ENCODE assay signal across 16 mouse cellular contexts in the genomic region with DNA sequence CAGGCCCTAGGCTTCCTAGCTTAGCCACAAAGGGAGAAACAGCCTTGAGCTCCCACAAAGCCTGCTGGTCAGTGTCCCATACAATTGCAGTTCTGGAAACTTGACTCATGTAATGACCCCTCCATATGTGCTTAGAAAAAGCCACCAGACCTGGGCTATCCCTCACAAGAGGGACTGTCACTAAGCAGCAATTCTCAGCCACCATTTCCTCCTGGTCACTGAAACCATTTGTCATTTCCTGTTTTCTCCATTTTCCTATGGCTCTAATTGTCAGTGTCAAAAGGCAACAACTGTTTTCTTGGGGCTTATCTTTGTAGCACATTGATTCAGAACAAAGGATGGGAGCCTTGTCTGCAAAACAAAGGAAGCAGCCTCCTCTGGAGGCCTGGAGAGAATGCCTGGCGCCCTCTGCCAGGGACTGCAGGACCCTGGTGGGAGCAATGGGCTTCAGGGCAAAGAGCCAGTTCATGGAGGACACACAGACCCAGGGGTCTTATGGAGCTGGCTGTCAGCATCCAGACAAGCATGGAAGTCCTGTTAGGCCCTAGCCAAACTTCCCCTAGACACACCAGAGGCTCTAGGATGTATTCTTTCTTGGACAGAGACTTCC.
A peak's percentile ranks its signal among the peaks of the same experiment; 100 is the strongest.
DNase-seq lines count a peak whose midpoint lies in the region; ATAC-seq and TF ChIP-seq lines count a peak whose summit lies in the region.
"Had no signal": no experiment of that assay in that cellular context is flagged by ENCODE, and none has a peak within 500 bp of the region (broad histone marks: within the 10 kb centered on the region; RNA-seq: fewer than 3 reads in every experiment).

No protein-coding gene starts in this region.

- H3K36me3 ChIP-seq in liver, postnatal 0 days (replicated peaks; ENCODE audit: insufficient read depth, low read length) = no peaks in the 10 kb centered on the region
- no peaks in the 10 kb centered on the region for H3K36me3 ChIP-seq in liver, embryonic 11.5 days (ENCODE audit: control insufficient read depth, insufficient read depth, low read length)
- H3K36me3 ChIP-seq in heart, postnatal 0 days (replicated peaks; ENCODE audit: control insufficient read depth, insufficient read depth, low read length) = no peaks in the 10 kb centered on the region
- no peaks in the 10 kb centered on the region for H3K36me3 ChIP-seq in macrophage (ENCODE audit: inconsistent target)
- H3K36me3 ChIP-seq: G1E; limb, embryonic 15.5 days had no signal

- no peaks in the 10 kb centered on the region for H3K79me2 ChIP-seq in macrophage (ENCODE audit: inconsistent target)

- no peak for TF ChIP-seq EP300 in liver, postnatal 0 days (IDR thresholded peaks at IDR 0.05; ENCODE audit: low read depth)
- TF ChIP-seq EP300 in heart, postnatal 0 days (IDR thresholded peaks at IDR 0.05; ENCODE audit: low read depth) = peak; percentile 64; the same call in 1 of the 2 replicates

- TF ChIP-seq CTCF in liver, postnatal 0 days (IDR thresholded peaks at IDR 0.05; ENCODE audit: low read depth) = 0 out of 2 replicates have a peak, but pooled peaks have one; percentile 16
- no peak for TF ChIP-seq CTCF in heart, postnatal 0 days (IDR thresholded peaks at IDR 0.05; ENCODE audit: low read depth)

- peak; percentile 16 for DNase-seq in gastrocnemius, postnatal 14 days
- DNase-seq in gastrocnemius, postnatal 36 days = no peak
- no peak for DNase-seq in liver, postnatal 0 days
- no peak for DNase-seq in liver, embryonic 11.5 days (ENCODE audit: low spot score)
- DNase-seq in heart, postnatal 0 days (ENCODE audit: low spot score) = peak; percentile 16
- no peak for DNase-seq in embryo, embryonic 11 days
- DNase-seq in thymus, postnatal 4 days = no peak
- DNase-seq: adrenal gland, postnatal 14 days; forebrain, postnatal 0 days; kidney, adult 18-20 months; right cerebral cortex, postnatal 25 days had no signal

- no peak overlapping the region for H3K27ac ChIP-seq in liver, postnatal 0 days (ENCODE audit: low read depth)
- H3K27ac ChIP-seq in liver, embryonic 11.5 days (ENCODE audit: low read depth, low read length) = no peak overlapping the region
- H3K27ac ChIP-seq in heart, postnatal 0 days (ENCODE audit: low read depth) = peak overlapping the region; percentile 65
- peak overlapping the region; percentile 87 for H3K27ac ChIP-seq in macrophage
- H3K27ac ChIP-seq: hindbrain, embryonic 14.5 days; left cerebral cortex, adult 2 months; limb, embryonic 15.5 days had no signal

- no peaks in the 10 kb centered on the region for H3K9me3 ChIP-seq in liver, postnatal 0 days (ENCODE audit: low read length)
- no peaks in the 10 kb centered on the region for H3K9me3 ChIP-seq in liver, embryonic 11.5 days (ENCODE audit: control insufficient read depth, low read length)
- H3K9me3 ChIP-seq in heart, postnatal 0 days (replicated peaks; ENCODE audit: control insufficient read depth, low read length) = no peaks in the 10 kb centered on the region
- H3K9me3 ChIP-seq: G1E; limb, embryonic 15.5 days had no signal

- 44% methylated on average over 1 of the region's 1 CpGs for WGBS in liver, postnatal 0 days (ENCODE audit: insufficient replicate concordance)
- WGBS in liver, embryonic 11.5 days = 29% methylated on average over 1 of the region's 1 CpGs
- WGBS in heart, postnatal 0 days = 54% methylated on average over 1 of the region's 1 CpGs
- WGBS in macrophage (ENCODE audit: missing documents) = 71% methylated on average over 1 of the region's 1 CpGs

- peaks cover 3% of the 10 kb centered on the region; the same call in 1 of the 2 replicates for H3K27me3 ChIP-seq in liver, postnatal 0 days (ENCODE audit: insufficient read depth, low read length)
- H3K27me3 ChIP-seq in liver, embryonic 11.5 days (replicated peaks; ENCODE audit: control insufficient read depth, insufficient read depth, low read length) = peaks cover 4% of the 10 kb centered on the region; the same call in 1 of the 2 replicates
- no peaks in the 10 kb centered on the region for H3K27me3 ChIP-seq in heart, postnatal 0 days (ENCODE audit: control insufficient read depth, insufficient read depth, low read length)

- H3K9ac ChIP-seq in liver, postnatal 0 days (replicated peaks) = no peak overlapping the region
- no peak overlapping the region for H3K9ac ChIP-seq in liver, embryonic 11.5 days (ENCODE audit: low read depth, low read length)
- H3K9ac ChIP-seq in heart, postnatal 0 days (replicated peaks; ENCODE audit: low read depth, low read length) = no peak overlapping the region
- H3K9ac ChIP-seq: forebrain, postnatal 0 days; hindbrain, embryonic 14.5 days; limb, embryonic 15.5 days had no signal

- no peaks in the 10 kb centered on the region for H3K4me1 ChIP-seq in liver, postnatal 0 days (ENCODE audit: insufficient read depth)
- no peaks in the 10 kb centered on the region for H3K4me1 ChIP-seq in liver, embryonic 11.5 days (replicated peaks; ENCODE audit: control insufficient read depth, insufficient read depth, low read length)
- no peaks in the 10 kb centered on the region for H3K4me1 ChIP-seq in heart, postnatal 0 days (ENCODE audit: control insufficient read depth, insufficient read depth)
- H3K4me1 ChIP-seq: limb, embryonic 15.5 days had no signal

- H3K4me2 ChIP-seq in liver, postnatal 0 days (ENCODE audit: low read depth, low read length) = no peak overlapping the region
- no peak overlapping the region for H3K4me2 ChIP-seq in liver, embryonic 11.5 days
- no peak overlapping the region for H3K4me2 ChIP-seq in heart, postnatal 0 days (ENCODE audit: low read depth, low read length)
- H3K4me2 ChIP-seq: hindbrain, embryonic 14.5 days; limb, embryonic 15.5 days had no signal

- intact Hi-C loops in gastrocnemius, postnatal 14 days (cut with DNase I; ENCODE audit: low total_unique reads) = no loop called here
- intact Hi-C loops in gastrocnemius, postnatal 36 days (cut with DNase I) = no loop called here

- ATAC-seq in liver, postnatal 0 days = no peak
- ATAC-seq in liver, embryonic 11.5 days (replicated peaks; ENCODE audit: low FRiP score) = no peak
- ATAC-seq in heart, postnatal 0 days (ENCODE audit: insufficient read depth, low read depth) = peak; percentile 66
- ATAC-seq: forebrain, postnatal 0 days had no signal

- no peak overlapping the region for H3K4me3 ChIP-seq in liver, postnatal 0 days (ENCODE audit: low read depth, low read length)
- H3K4me3 ChIP-seq in liver, embryonic 11.5 days (ENCODE audit: low read depth, low read length) = no peak overlapping the region
- no peak overlapping the region for H3K4me3 ChIP-seq in heart, postnatal 0 days (ENCODE audit: low read depth, low read length)
- no peak overlapping the region for H3K4me3 ChIP-seq in macrophage (ENCODE audit: inconsistent target)
- H3K4me3 ChIP-seq: left cerebral cortex, adult 2 months; limb, embryonic 15.5 days had no signal

Comparison
In these comparisons a context has a peak if more than half of its experiments do, and no peak if none do; other contexts are left out.
1. DNase-seq: peak in gastrocnemius, postnatal 14 days (single experiment) and heart, postnatal 0 days (single experiment); none in gastrocnemius, postnatal 36 days (0 of 2), liver, postnatal 0 days (single experiment), liver, embryonic 11.5 days (single experiment), embryo, embryonic 11 days (single experiment) and thymus, postnatal 4 days (single experiment).
2. H3K27ac ChIP-seq: peak in heart, postnatal 0 days (single experiment) and macrophage (single experiment); none in liver, postnatal 0 days (single experiment) and liver, embryonic 11.5 days (single experiment).